ENCODE assay signal across 12 mouse cellular contexts in genomic region chr6:34482842-34483241, GRCm38 (mm10). TPM values are rescaled to one million over a fixed set of nuclear protein-coding genes. Genes with fewer than 3 reads are reported as not detected.
DNase-seq lines count a peak whose midpoint lies in the region; ATAC-seq and TF ChIP-seq lines count a peak whose summit lies in the region.
"Had no signal": no experiment of that assay in that cellular context is flagged by ENCODE, and none has a peak within 500 bp of the region (broad histone marks: within the 10 kb centered on the region; RNA-seq: fewer than 3 reads in every experiment).

No protein-coding gene starts in this region.

- H3K9me3 ChIP-seq in intestine, embryonic 15.5 days, result no peaks in the 10 kb centered on the region
- H3K9me3 ChIP-seq: embryonic facial prominence, embryonic 10.5 days; neural tube, embryonic 12.5 days had no signal

- H3K9ac ChIP-seq in intestine, embryonic 15.5 days, result no peak overlapping the region
- H3K9ac ChIP-seq: midbrain, embryonic 13.5 days; neural tube, embryonic 12.5 days had no signal

- DNase-seq in kidney, adult 2 months, result peak; percentile 27
- DNase-seq in kidney, adult 18-20 months, result no peak
- peak; percentile 31 for DNase-seq in 416B (ENCODE audit: low read depth)
- DNase-seq in adipocyte (ENCODE audit: low spot score), result peak; percentile 34
- no peak for DNase-seq in urinary bladder, postnatal 4 days (ENCODE audit: low spot score in 2 of 2)
- DNase-seq: cerebellum, adult 9-10 months; lung, adult 2 months had no signal

- H3K27me3 ChIP-seq in kidney, adult 2 months (replicated peaks; ENCODE audit: control insufficient read depth, insufficient read depth, low read length), result no peaks in the 10 kb centered on the region
- H3K27me3 ChIP-seq in intestine, embryonic 15.5 days (replicated peaks), result no peaks in the 10 kb centered on the region
- H3K27me3 ChIP-seq: midbrain, embryonic 13.5 days; neural tube, embryonic 12.5 days had no signal

- no peak overlapping the region for H3K27ac ChIP-seq in kidney, adult 2 months (ENCODE audit: insufficient read depth, low read depth, low read length)
- H3K27ac ChIP-seq in intestine, embryonic 15.5 days, result peak overlapping the region; percentile 9; the same call in 1 of the 2 replicates
- H3K27ac ChIP-seq: embryonic facial prominence, embryonic 10.5 days; midbrain, embryonic 13.5 days; neural tube, embryonic 12.5 days had no signal

- 67% methylated on average over 4 of the region's 4 CpGs for WGBS in kidney, adult 2 months
- WGBS in intestine, embryonic 15.5 days, result 48% methylated on average over 4 of the region's 4 CpGs

- H3K4me2 ChIP-seq in intestine, embryonic 15.5 days (replicated peaks), result no peak overlapping the region
- H3K4me2 ChIP-seq: midbrain, embryonic 13.5 days; neural tube, embryonic 12.5 days had no signal

- no peak for TF ChIP-seq POLR2A in kidney, adult 2 months (IDR thresholded peaks at IDR 0.05; ENCODE audit: low read depth, low read length)

- H3K4me3 ChIP-seq in kidney, adult 2 months (ENCODE audit: insufficient read depth, low read depth, low read length), result no peak overlapping the region
- no peak overlapping the region for H3K4me3 ChIP-seq in intestine, embryonic 15.5 days (replicated peaks)
- H3K4me3 ChIP-seq: embryonic facial prominence, embryonic 10.5 days; midbrain, embryonic 13.5 days; neural tube, embryonic 12.5 days had no signal

- no peaks in the 10 kb centered on the region for H3K36me3 ChIP-seq in kidney, adult 2 months (ENCODE audit: control insufficient read depth, insufficient read depth, low read length)
- peaks cover 5% of the 10 kb centered on the region; the same call in 1 of the 2 replicates for H3K36me3 ChIP-seq in intestine, embryonic 15.5 days

- TF ChIP-seq CTCF in kidney, adult 2 months (conservative IDR thresholded peaks at IDR 0.05; ENCODE audit: insufficient read depth, insufficient read length, low read depth, low read length), result no peak

- H3K4me1 ChIP-seq in kidney, adult 2 months (ENCODE audit: control insufficient read depth, insufficient read depth, low read length), result peaks cover 24% of the 10 kb centered on the region; the same call in 1 of the 2 replicates
- peaks cover 16% of the 10 kb centered on the region for H3K4me1 ChIP-seq in intestine, embryonic 15.5 days (replicated peaks)

- ATAC-seq in intestine, embryonic 15.5 days, result peak; percentile 23; the same call in 1 of the 2 replicates
- no peak for ATAC-seq in CD4-positive, CD25-positive, alpha-beta regulatory T cell, adult 4 months
- ATAC-seq: midbrain, embryonic 13.5 days had no signal

RNA-seq across cellular contexts. Expression of gene Bpgm, which starts 6.8 kb away (rescaled TPM):
- polyA plus RNA-seq in kidney, adult 2 months (2012; rRNA removed), result 24.4 and 32.4 TPM in 2 replicates
- 40.4 and 49.7 TPM in 2 replicates for polyA plus RNA-seq in intestine, embryonic 15.5 days (2015; fragmentation: Nextera tagmentation; extraction: Ambion mirVana)
- 10 to 100 TPM; 21.5 to 31.7 TPM for polyA plus RNA-seq in CD4-positive, CD25-positive, alpha-beta regulatory T cell, adult 4 months (2017; shearing (Covaris generic))

Comparison
In these comparisons a context has a peak if more than half of its experiments do, and no peak if none do; other contexts are left out.
1. DNase-seq: peak in kidney, adult 2 months (single experiment), 416B (single experiment) and adipocyte (single experiment); none in kidney, adult 18-20 months (single experiment) and urinary bladder, postnatal 4 days (0 of 2).